Mouse (Mus musculus) stomach, embryonic 14.5 days (tissue): ENCODE data around the gene Olfr1465. TPM values are rescaled to one million over a fixed set of nuclear protein-coding genes. Genes with fewer than 3 reads are reported as not detected.

Source experiments
- ATAC-seq: fragments of 200-750 bp; cut with Nextera tagmentation; 2 replicates; pipeline ENCODE4 v1.8.0; 2017; ENCODE audit warnings: low read depth, moderate TSS enrichment; ENCODE audit not compliant: insufficient number of reproducible peaks, insufficient read depth, low FRiP score
- H3K27ac ChIP-seq: fragments of 300-500 bp; sonication (generic); 2 replicates; pipeline ENCODE4 v1.5.1; 2014; ENCODE audit warnings: mild to moderate bottlenecking, low read length, moderate library complexity, mixed read lengths
- H3K27me3 ChIP-seq: fragments of 300-500 bp; sonication (generic); 2 replicates; pipeline ENCODE4 v1.6.1; 2014; ENCODE audit warnings: low read length, control low read depth, mixed read lengths; ENCODE audit not compliant: control insufficient read depth, insufficient read depth
- H3K36me3 ChIP-seq: fragments of 300-500 bp; sonication (generic); 2 replicates; pipeline ENCODE4 v1.6.1; 2014; ENCODE audit warnings: mild to moderate bottlenecking, control low read depth, low read length, moderate library complexity, mixed read lengths; ENCODE audit not compliant: control insufficient read depth, insufficient read depth
- H3K4me1 ChIP-seq: fragments of 300-500 bp; sonication (generic); 2 replicates; pipeline ENCODE4 v1.6.1; 2014; ENCODE audit warnings: low read length, control low read depth, mixed read lengths; ENCODE audit not compliant: control insufficient read depth, insufficient read depth
- H3K4me2 ChIP-seq: fragments of 300-500 bp; sonication (generic); replicated peaks from 2 replicates; pipeline ENCODE4 v1.6.1; 2014; ENCODE audit warnings: low read depth, low read length, control low read depth
- H3K4me3 ChIP-seq: fragments of 300-500 bp; sonication (generic); 2 replicates; pipeline ENCODE4 v1.5.1; 2014; ENCODE audit warnings: low read depth, low read length, control low read depth
- H3K9ac ChIP-seq: fragments of 300-500 bp; sonication (generic); replicated peaks from 2 replicates; pipeline ENCODE4 v1.6.1; 2014; ENCODE audit warnings: low read depth, mild to moderate bottlenecking, control low read depth, low read length, moderate library complexity, mixed read lengths
- H3K9me3 ChIP-seq: fragments of 300-500 bp; sonication (generic); 2 replicates; pipeline ENCODE4 v1.6.1; 2016; ENCODE audit warnings: low read depth, low read length, control low read depth; ENCODE audit not compliant: control insufficient read depth
- WGBS: fragments of 180-500 bp; shearing (Covaris S2); extraction: QIAGEN DNeasy Blood & Tissue Kit; methylation state at CpG from one replicate; pipeline ENCODE4 v1.1.7; 2014; 5-methylcytosine and 5-hydroxymethylcytosine counted together
- polyA plus RNA-seq: library from polyadenylated mRNA; unstranded; fragments of >200 nt; fragmentation: Nextera tagmentation; extraction: Ambion mirVana; gene quantifications from 2 replicates; pipeline ENCODE4 v1.2.1, GENCODE M21; 2014

Olfr1465 gene
- polyA plus RNA-seq = not detected in 2 replicates

DNA sequence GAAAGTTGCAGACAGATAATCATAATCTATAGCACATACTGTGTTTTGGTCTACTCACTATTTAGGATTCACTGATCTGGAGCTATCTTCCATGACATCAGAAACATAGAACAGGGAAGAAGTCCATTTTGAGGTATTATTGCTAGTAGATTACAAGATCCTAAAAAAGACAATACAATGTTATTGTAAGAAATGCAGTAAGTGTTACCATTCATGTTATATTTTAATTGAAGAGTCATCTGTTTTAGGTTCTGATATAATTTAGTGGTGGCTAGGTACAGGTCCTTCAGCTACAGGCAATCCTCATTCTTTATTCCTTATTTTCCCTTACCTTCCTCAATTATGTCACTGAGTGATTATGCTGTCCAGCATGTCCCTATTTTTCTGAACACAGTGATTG lies at the start of gene Olfr1465:
Gene Olfr1465, minus strand, starts transcription at position 101 of the 400 bp plus-strand sequence.
- H3K27ac ChIP-seq = no peak within 1 kb of the TSS
- H3K36me3 ChIP-seq = no peaks in the 10 kb centered on the region
- 0 out of 2 replicates have a peak, but pooled peaks cover 5% of the 10 kb centered on the region for H3K9me3 ChIP-seq
- H3K27me3 ChIP-seq = no peaks in the 10 kb centered on the region
- H3K4me1 ChIP-seq = no peaks in the 10 kb centered on the region
- no peak within 1 kb of the TSS for H3K4me3 ChIP-seq
- no peak for ATAC-seq
- H3K9ac ChIP-seq = no peak within 1 kb of the TSS
- no peak within 1 kb of the TSS for H3K4me2 ChIP-seq

DNA sequence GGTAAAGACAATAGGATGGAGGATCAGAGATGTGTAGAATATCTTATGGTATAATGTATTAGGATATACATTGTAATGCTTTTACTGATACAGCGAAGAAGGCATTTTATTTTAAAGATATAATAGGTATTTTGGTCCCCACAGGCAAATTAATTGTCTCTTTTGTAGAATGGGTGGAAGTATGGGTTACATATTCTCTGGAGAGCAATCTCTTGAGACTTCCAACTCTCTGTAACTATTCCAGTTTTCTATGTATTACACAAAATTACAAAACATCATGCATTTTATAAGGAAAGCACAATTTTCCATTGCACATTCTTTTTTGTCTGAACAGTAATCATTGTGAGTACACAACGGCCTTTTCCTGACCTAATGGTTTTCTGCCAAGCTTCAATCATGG lies 46.6 kb upstream of the Olfr1465 start, which contains the start of gene Olfr1467:
Gene Olfr1467, plus strand, starts transcription at position 301 of the 400 bp plus-strand sequence.
- Histone ChIP-seq H3K9ac (no peak within 1 kb of the TSS), H3K36me3 (no peaks in the 10 kb centered on the region), H3K9me3 (0 out of 2 replicates have a peak, but pooled peaks cover 4% of the 10 kb centered on the region), H3K4me2 (no peak within 1 kb of the TSS), H3K27ac (no peak within 1 kb of the TSS), H3K4me1 (no peaks in the 10 kb centered on the region), H3K4me3 (no peak within 1 kb of the TSS), H3K27me3 (no peaks in the 10 kb centered on the region)
- no peak for ATAC-seq
- WGBS = 75% methylated on average over 2 of the region's 2 CpGs

DNA sequence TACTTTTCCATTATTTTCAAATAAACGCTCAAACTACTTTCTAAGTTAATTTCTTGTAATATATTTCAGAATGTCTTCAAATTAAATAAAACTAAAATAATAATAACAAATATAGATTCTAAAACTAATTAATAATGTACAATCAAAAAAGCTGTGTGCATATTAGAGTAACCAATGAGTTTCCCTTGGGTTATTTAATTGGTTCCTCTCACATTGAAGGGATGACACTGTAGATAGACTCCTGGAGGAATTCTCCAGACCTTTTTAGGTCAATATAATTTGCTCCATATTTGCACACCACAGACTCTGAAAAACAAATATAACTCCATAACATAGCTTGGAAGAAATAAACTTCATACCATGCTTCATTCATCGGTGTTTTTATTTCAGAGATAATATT lies 23.2 kb upstream of the Olfr1465 start, which contains the start of gene Olfr1466:
Gene Olfr1466, plus strand, starts transcription at position 301 of the 400 bp plus-strand sequence.
- Histone ChIP-seq H3K4me2 (no peak within 1 kb of the TSS), H3K36me3 (no peaks in the 10 kb centered on the region), H3K27ac (no peak within 1 kb of the TSS), H3K27me3 (no peaks in the 10 kb centered on the region), H3K9ac (no peak within 1 kb of the TSS), H3K4me3 (no peak within 1 kb of the TSS), H3K9me3 (0 out of 2 replicates have a peak, but pooled peaks cover 3% of the 10 kb centered on the region), H3K4me1 (no peaks in the 10 kb centered on the region)
- ATAC-seq = no peak
- WGBS = 90% methylated on average over 2 of the region's 2 CpGs

Other genes with a start within 250 kb of the Olfr1465 start
- not detected in 2 replicates for gene Olfr1457, start 217.7 kb downstream of the Olfr1465 start, polyA plus RNA-seq
- gene Olfr1458, start 208.8 kb downstream of the Olfr1465 start, polyA plus RNA-seq = not detected in 2 replicates
- not detected in 2 replicates for gene Olfr1459, start 166.0 kb downstream of the Olfr1465 start, polyA plus RNA-seq
- gene Olfr1461, start 152.5 kb downstream of the Olfr1465 start, polyA plus RNA-seq = not detected in 2 replicates
- not detected in 2 replicates for gene Olfr1462, start 129.8 kb downstream of the Olfr1465 start, polyA plus RNA-seq
- not detected in 2 replicates for gene Olfr1463, start 84.2 kb downstream of the Olfr1465 start, polyA plus RNA-seq
- gene Olfr1466, start 23.3 kb upstream of the Olfr1465 start, polyA plus RNA-seq = not detected in 2 replicates
- not detected in 2 replicates for gene Olfr1467, start 46.7 kb upstream of the Olfr1465 start, polyA plus RNA-seq
- gene Olfr1469, start 92.3 kb upstream of the Olfr1465 start, polyA plus RNA-seq = not detected in 2 replicates
- not detected in 2 replicates for gene Olfr1471, start 127.9 kb upstream of the Olfr1465 start, polyA plus RNA-seq
- not detected in 2 replicates for gene Olfr1472, start 140.5 kb upstream of the Olfr1465 start, polyA plus RNA-seq
- not detected in 2 replicates for gene Olfr1474, start 154.0 kb upstream of the Olfr1465 start, polyA plus RNA-seq
- gene Olfr1475, start 164.7 kb upstream of the Olfr1465 start, polyA plus RNA-seq = not detected in 2 replicates
- gene Olfr1477, start 185.0 kb upstream of the Olfr1465 start, polyA plus RNA-seq = not detected in 2 replicates
- gene Olfr1480, start 212.4 kb upstream of the Olfr1465 start, polyA plus RNA-seq = not detected in 2 replicates